ENCODE assay signal across 15 mouse cellular contexts in the genomic region with DNA sequence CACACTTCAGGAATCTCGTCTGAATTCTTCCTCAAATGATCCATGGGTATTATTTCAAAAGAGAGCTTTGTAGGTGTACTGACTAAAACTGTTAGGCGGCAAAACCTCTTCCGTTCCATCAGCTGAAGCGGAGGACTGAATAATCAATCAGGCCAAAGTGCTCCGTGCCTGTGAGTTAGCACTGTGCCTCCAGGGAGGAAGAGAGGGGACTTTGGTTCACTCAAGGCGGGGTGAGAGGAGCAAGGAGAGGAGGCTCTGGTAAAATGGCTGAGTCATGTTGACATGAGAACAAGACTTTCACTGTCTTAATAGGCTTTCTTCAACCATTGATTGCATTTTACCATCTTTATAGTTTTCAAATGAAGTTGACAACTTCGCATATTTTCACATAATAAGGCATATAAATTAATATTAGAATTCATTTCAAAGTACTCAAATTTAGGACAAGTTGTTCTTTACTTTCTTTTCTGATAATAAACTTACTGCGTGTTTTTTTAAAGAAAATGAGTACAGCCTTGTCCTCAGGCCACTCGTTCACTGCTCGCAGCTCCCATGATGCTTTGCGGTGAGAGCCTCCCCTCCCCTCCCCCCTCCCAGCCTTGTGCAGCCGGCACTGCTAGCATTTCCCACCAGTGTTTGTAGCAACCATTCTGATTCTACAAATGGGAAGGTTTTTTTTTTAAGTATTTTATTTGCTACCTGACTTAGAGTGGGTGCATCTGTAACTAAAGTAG.
DNase-seq lines count a peak whose midpoint lies in the region; ATAC-seq and TF ChIP-seq lines count a peak whose summit lies in the region.
"Had no signal": no experiment of that assay in that cellular context is flagged by ENCODE, and none has a peak within 500 bp of the region (broad histone marks: within the 10 kb centered on the region; RNA-seq: fewer than 3 reads in every experiment).

No protein-coding gene starts in this region.

- no peaks in the 10 kb centered on the region for H3K4me1 ChIP-seq in hindbrain, postnatal 0 days (ENCODE audit: insufficient read depth, low read length)
- H3K4me1 ChIP-seq in hindbrain, embryonic 14.5 days (replicated peaks; ENCODE audit: control insufficient read depth, insufficient read depth, low read length) = no peaks in the 10 kb centered on the region
- peaks cover 4% of the 10 kb centered on the region; the same call in 1 of the 2 replicates for H3K4me1 ChIP-seq in heart, embryonic 10.5 days
- H3K4me1 ChIP-seq: limb, embryonic 13.5 days; midbrain, embryonic 12.5 days had no signal

- no peak overlapping the region for H3K4me2 ChIP-seq in hindbrain, postnatal 0 days (ENCODE audit: low read depth, low read length)
- H3K4me2 ChIP-seq in hindbrain, embryonic 14.5 days (replicated peaks) = no peak overlapping the region
- H3K4me2 ChIP-seq: limb, embryonic 13.5 days; midbrain, embryonic 12.5 days had no signal

- no peak for ATAC-seq in hindbrain, postnatal 0 days
- no peak for ATAC-seq in hindbrain, embryonic 14.5 days (ENCODE audit: low FRiP score)
- ATAC-seq in common myeloid progenitor, adult 5-6 weeks (replicated peaks; ENCODE audit: low read depth, poor library complexity, severe bottlenecking) = 0 out of 2 replicates have a peak, but pooled peaks have one; percentile 65
- ATAC-seq: forebrain, embryonic 16.5 days had no signal

- H3K36me3 ChIP-seq in hindbrain, postnatal 0 days (ENCODE audit: insufficient read depth, low read length) = no peaks in the 10 kb centered on the region
- H3K36me3 ChIP-seq in hindbrain, embryonic 14.5 days (replicated peaks; ENCODE audit: control insufficient read depth, insufficient read depth) = peaks cover 4% of the 10 kb centered on the region; the same call in 1 of the 2 replicates
- no peaks in the 10 kb centered on the region for H3K36me3 ChIP-seq in heart, embryonic 10.5 days
- H3K36me3 ChIP-seq: limb, embryonic 13.5 days; midbrain, embryonic 12.5 days had no signal

- TF ChIP-seq CTCF in hindbrain, postnatal 0 days (IDR thresholded peaks at IDR 0.05; ENCODE audit: low read depth) = no peak

- WGBS in hindbrain, postnatal 0 days = 67% methylated on average over 12 of the region's 12 CpGs
- 68% methylated on average over 12 of the region's 12 CpGs for WGBS in hindbrain, embryonic 14.5 days
- 64% methylated on average over 12 of the region's 12 CpGs for WGBS in heart, embryonic 10.5 days

- no peak overlapping the region for H3K4me3 ChIP-seq in hindbrain, postnatal 0 days (ENCODE audit: low read length)
- no peak overlapping the region for H3K4me3 ChIP-seq in hindbrain, embryonic 14.5 days (replicated peaks; ENCODE audit: low read length)
- H3K4me3 ChIP-seq in heart, embryonic 10.5 days = no peak overlapping the region
- H3K4me3 ChIP-seq: heart, adult 2 months; layer of hippocampus, adult 2 months; limb, embryonic 13.5 days; midbrain, embryonic 12.5 days had no signal

- no peaks in the 10 kb centered on the region for H3K27me3 ChIP-seq in hindbrain, postnatal 0 days (ENCODE audit: insufficient read depth, low read length)
- no peaks in the 10 kb centered on the region for H3K27me3 ChIP-seq in hindbrain, embryonic 14.5 days (ENCODE audit: control insufficient read depth, insufficient read depth, low read length)
- no peaks in the 10 kb centered on the region for H3K27me3 ChIP-seq in heart, embryonic 10.5 days (ENCODE audit: insufficient read depth, poor library complexity, severe bottlenecking)
- H3K27me3 ChIP-seq: limb, embryonic 13.5 days; midbrain, embryonic 12.5 days had no signal

- DNase-seq in hindbrain, postnatal 0 days (ENCODE audit: low spot score) = peak; percentile 21
- no peak for DNase-seq in hindbrain, embryonic 14.5 days (ENCODE audit: low spot score)
- peak; percentile 87 for DNase-seq in liver
- DNase-seq in retina, postnatal 1 day = peak; percentile 48
- no peak for DNase-seq in heart, postnatal 14 days
- no peak for DNase-seq in layer of hippocampus, postnatal 36 days
- DNase-seq in heart, embryonic 10.5 days (ENCODE audit: low spot score) = no peak
- DNase-seq: adrenal gland, adult 2 months; cerebellum, adult 8-10 months; heart, adult 2 months had no signal

- no peak overlapping the region for H3K27ac ChIP-seq in hindbrain, postnatal 0 days
- H3K27ac ChIP-seq in hindbrain, embryonic 14.5 days = no peak overlapping the region
- H3K27ac ChIP-seq in heart, embryonic 10.5 days = no peak overlapping the region
- H3K27ac ChIP-seq: heart, adult 2 months; layer of hippocampus, adult 2 months; limb, embryonic 13.5 days; midbrain, embryonic 12.5 days had no signal

- intact Hi-C loops in heart, postnatal 14 days (cut with DNase I) = no loop called here

- no peaks in the 10 kb centered on the region for H3K9me3 ChIP-seq in hindbrain, postnatal 0 days (ENCODE audit: low read length)
- H3K9me3 ChIP-seq in hindbrain, embryonic 14.5 days (ENCODE audit: control insufficient read depth, low read length) = no peaks in the 10 kb centered on the region
- H3K9me3 ChIP-seq in heart, embryonic 10.5 days = no peaks in the 10 kb centered on the region
- H3K9me3 ChIP-seq: limb, embryonic 13.5 days; midbrain, embryonic 12.5 days had no signal

- no peak overlapping the region for H3K9ac ChIP-seq in hindbrain, postnatal 0 days (replicated peaks; ENCODE audit: low read length)
- no peak overlapping the region for H3K9ac ChIP-seq in hindbrain, embryonic 14.5 days
- H3K9ac ChIP-seq: limb, embryonic 13.5 days; midbrain, embryonic 12.5 days had no signal

Comparison
In these comparisons a context has a peak if more than half of its experiments do, and no peak if none do; other contexts are left out.
1. DNase-seq: peak in hindbrain, postnatal 0 days (single experiment), liver (single experiment) and retina, postnatal 1 day (single experiment); none in hindbrain, embryonic 14.5 days (single experiment), heart, postnatal 14 days (0 of 2), layer of hippocampus, postnatal 36 days (0 of 2) and heart, embryonic 10.5 days (single experiment).